Mouse (Mus musculus) bone marrow macrophage, adult 2 months (primary cell): ENCODE measurements around the gene Cfd.

Experiments used
- CTCF ChIP-seq: IDR thresholded peaks from 2 replicates; pipeline ENCODE4 v1.5.1; 2012; ENCODE audit warnings: low read depth, mild to moderate bottlenecking, low read length, moderate library complexity
- POLR2A ChIP-seq: IDR thresholded peaks from 2 replicates; pipeline ENCODE4 v1.6.1; 2012; ENCODE audit warnings: mild to moderate bottlenecking, low read depth, low read length, borderline replicate concordance

DNA sequence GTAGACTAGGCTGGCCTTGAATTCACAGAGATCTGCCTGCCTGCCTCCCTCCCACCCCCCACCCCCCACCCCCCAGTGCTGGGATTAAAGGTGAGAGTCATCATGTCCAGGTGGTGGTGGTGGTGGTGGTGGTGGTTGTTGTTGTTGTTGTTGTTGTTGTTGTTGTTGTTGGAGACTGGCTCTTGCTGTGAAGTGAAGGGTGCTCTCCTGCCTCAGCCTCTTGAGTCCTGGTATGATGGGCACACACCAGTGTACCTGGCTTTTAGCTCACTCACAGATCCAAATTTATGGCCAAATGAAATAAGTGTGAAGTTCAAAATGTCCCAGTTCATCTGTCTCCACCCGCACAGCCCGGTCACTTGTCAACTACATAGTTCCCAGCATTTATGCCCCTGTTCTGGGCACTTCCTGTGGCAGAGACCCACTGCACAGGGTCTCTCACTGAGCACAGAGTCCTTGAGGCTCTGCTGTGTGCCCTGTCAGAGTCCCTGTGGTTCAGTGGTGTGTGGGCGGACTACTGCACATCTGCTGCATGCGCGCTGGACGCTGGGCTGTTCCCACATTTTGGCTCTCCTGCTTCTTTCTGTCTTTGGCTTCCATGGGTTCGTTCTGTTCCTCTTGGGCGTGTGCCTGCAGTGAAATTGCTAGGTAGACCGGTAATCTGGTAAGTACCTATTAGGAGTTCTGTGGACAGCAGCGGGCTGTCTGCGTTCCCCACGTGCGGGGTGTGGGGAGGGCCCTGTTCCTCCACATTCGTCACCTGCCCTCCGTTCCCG, 44.3 kb downstream of the Cfd start:
- TF ChIP-seq CTCF (no peak), POLR2A (no peak)
